Mouse (Mus musculus) liver, embryonic 14.5 days (tissue): ENCODE data around the gene D430041D05Rik.

Source experiments
- CTCF ChIP-seq: IDR thresholded peaks from 2 replicates; pipeline ENCODE4 v1.5.1; 2016; ENCODE audit warnings: antibody characterized with exemption, low read depth, control low read depth
- EP300 ChIP-seq: IDR thresholded peaks from 2 replicates; pipeline ENCODE4 v1.6.1; 2016; ENCODE audit warnings: antibody characterized with exemption, low read depth

- no peak for TF ChIP-seq CTCF
- TF ChIP-seq EP300 = no peak
Measured at GRCm38 (mm10) chr2:104367836-104368298, 42.9 kb downstream of the D430041D05Rik start.
